Mouse (Mus musculus) brain, embryonic 14.5 days (tissue): ENCODE measurements around the gene Smg1.

ENCODE experiments used
- CTCF ChIP-seq: fragments of 200-500 bp; IDR thresholded peaks from 2 replicates; pipeline ENCODE4 v1.5.1; 2012; ENCODE audit warnings: inconsistent platforms, mild to moderate bottlenecking, moderate library complexity, borderline replicate concordance; ENCODE audit not compliant: insufficient read depth, insufficient read length; ENCODE audit errors: extremely low read depth
- POLR2A ChIP-seq: fragments of 200-500 bp; IDR thresholded peaks from 2 replicates; pipeline ENCODE4 v1.6.1; 2012; ENCODE audit warnings: mild to moderate bottlenecking, inconsistent platforms, borderline replicate concordance; ENCODE audit not compliant: poor library complexity, insufficient read depth, insufficient read length, severe bottlenecking; ENCODE audit errors: extremely low read depth

GRCm38 (mm10) chr7:118240402-118240801 lies 3.1 kb downstream of the Smg1 start:
- TF ChIP-seq POLR2A (no peak), CTCF (no peak)
